Mouse (Mus musculus) liver, adult 10 weeks (tissue): ENCODE results near the gene Rbm43. TPM values are rescaled to one million over a fixed set of nuclear protein-coding genes. Genes with fewer than 3 reads are reported as not detected.

Experiments
- polyA plus RNA-seq: library from polyadenylated mRNA; stranded (reverse); fragments of 350-450 nt; fragmentation: Illumina TruSeq; extraction: RNeasy Lipid Tissue Mini Kit (QIAGEN cat#74804); gene quantifications from one replicate; pipeline ENCODE4 v1.2.3, GENCODE M21; 2014; ENCODE audit warnings: low read depth, low replicate concordance

The Rbm43 gene
- polyA plus RNA-seq = 6.0 TPM

GRCm38 (mm10) chr2:51934574-51935334, at the start of gene Rbm43:
Rbm43 (minus strand) TSS chr2:51935163.

GRCm38 (mm10) chr2:51973410-51973968, 38.5 kb upstream of the Rbm43 start, which contains the start of gene Nmi:
Nmi (minus strand) TSS chr2:51973494.

Other genes starting within 250 kb of the Rbm43 start
- gene Nmi, start 38.3 kb upstream of the Rbm43 start, polyA plus RNA-seq = 47.5 TPM
- not detected for gene Tnfaip6, start 102.8 kb upstream of the Rbm43 start, polyA plus RNA-seq
- 14.5 TPM for gene Rif1, start 137.7 kb upstream of the Rbm43 start, polyA plus RNA-seq